Mouse (Mus musculus) forebrain, embryonic 12.5 days (tissue): ENCODE data around the gene Hk2. TPM values are rescaled to one million over a fixed set of nuclear protein-coding genes. Genes with fewer than 3 reads are reported as not detected.

Source experiments
- ATAC-seq: fragments of 200-750 bp; cut with Nextera tagmentation; 2 replicates; pipeline ENCODE4 v1.8.0; 2017; ENCODE audit warnings: moderate TSS enrichment; ENCODE audit not compliant: low FRiP score
- H3K27ac ChIP-seq: fragments of 300-500 bp; sonication (generic); 2 replicates; pipeline ENCODE4 v1.5.1; 2016; ENCODE audit warnings: mild to moderate bottlenecking
- H3K27me3 ChIP-seq: fragments of 300-500 bp; sonication (generic); 2 replicates; pipeline ENCODE4 v1.6.1; 2016; ENCODE audit warnings: mild to moderate bottlenecking
- H3K36me3 ChIP-seq: fragments of 300-500 bp; sonication (generic); replicated peaks from 2 replicates; pipeline ENCODE4 v1.6.1; 2016; ENCODE audit warnings: mild to moderate bottlenecking
- H3K4me1 ChIP-seq: fragments of 300-500 bp; sonication (generic); 2 replicates; pipeline ENCODE4 v1.6.1; 2016
- H3K4me2 ChIP-seq: fragments of 300-500 bp; sonication (generic); 2 replicates; pipeline ENCODE4 v1.6.1; 2016; ENCODE audit warnings: mild to moderate bottlenecking, moderate library complexity
- H3K4me3 ChIP-seq: fragments of 300-500 bp; sonication (generic); replicated peaks from 2 replicates; pipeline ENCODE4 v1.5.1; 2016; ENCODE audit warnings: mild to moderate bottlenecking
- H3K9ac ChIP-seq: fragments of 300-500 bp; sonication (generic); 2 replicates; pipeline ENCODE4 v1.6.1; 2016; ENCODE audit warnings: mild to moderate bottlenecking
- H3K9me3 ChIP-seq: fragments of 300-500 bp; sonication (generic); 2 replicates; pipeline ENCODE4 v1.6.1; 2016
- WGBS: fragments of 180-500 bp; shearing (Covaris S2); methylation state at CpG from one replicate; pipeline ENCODE4 v1.1.7; 2016; 5-methylcytosine and 5-hydroxymethylcytosine counted together
- polyA plus RNA-seq: library from polyadenylated mRNA; unstranded; fragments of >200 nt; fragmentation: Nextera tagmentation; extraction: Ambion mirVana; gene quantifications from 2 replicates; pipeline ENCODE4 v1.2.1, GENCODE M21; 2016

Gene Hk2
- polyA plus RNA-seq, 1 experiment from 2014 or later: 16.4 TPM

DNA sequence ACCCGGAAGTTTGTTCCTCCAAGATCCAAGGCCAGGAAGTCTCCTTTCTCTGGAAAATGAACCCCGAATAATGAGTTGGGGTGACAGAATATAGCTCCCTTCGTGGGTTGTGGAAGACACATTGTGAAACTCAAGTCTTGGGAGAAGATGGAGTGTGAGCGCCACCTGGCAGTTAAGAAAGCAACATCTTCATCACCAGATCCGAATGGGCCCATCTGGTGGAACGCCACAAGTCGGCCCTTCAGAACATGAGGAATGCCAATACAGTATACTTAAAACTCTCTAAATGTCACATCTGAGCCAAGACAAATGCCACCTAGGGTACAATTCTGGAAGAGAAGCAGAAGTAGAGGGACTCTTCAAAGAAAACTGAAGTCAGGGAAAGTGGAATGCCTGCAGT is 38.9 kb downstream of the Hk2 start:
- Histone ChIP-seq H3K4me2 (no peak overlapping the region), H3K27me3 (no peaks in the 10 kb centered on the region), H3K4me3 (no peak overlapping the region), H3K27ac (no peak overlapping the region), H3K36me3 (peaks cover 55% of the 10 kb centered on the region), H3K4me1 (no peaks in the 10 kb centered on the region; the same call in 1 of the 2 replicates), H3K9me3 (no peaks in the 10 kb centered on the region), H3K9ac (no peak overlapping the region)
- ATAC-seq: no peak
- WGBS: 91% methylated on average over 7 of the region's 7 CpGs

DNA sequence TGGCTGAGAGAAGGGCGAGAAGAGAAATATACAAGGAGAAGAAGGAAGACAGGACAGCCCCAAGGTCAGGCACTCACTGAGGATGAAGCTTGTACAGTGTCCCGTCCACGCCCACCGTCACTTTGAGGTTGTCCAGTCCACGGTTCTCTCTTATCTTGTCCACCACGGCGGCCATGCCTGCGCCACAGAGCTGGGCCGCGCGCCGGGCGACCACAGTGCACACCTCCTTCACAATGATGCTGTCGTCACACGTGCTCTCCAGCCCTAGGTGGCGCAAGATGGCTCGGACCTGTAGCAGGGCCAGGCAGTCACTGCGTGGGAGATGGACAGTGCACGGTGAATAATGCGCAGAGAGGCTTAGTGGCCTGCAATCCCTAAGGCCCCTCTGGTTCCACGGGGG is 45.6 kb downstream of the Hk2 start:
- no peak overlapping the region for H3K9ac ChIP-seq
- H3K4me1 ChIP-seq: peaks cover 2% of the 10 kb centered on the region
- no peak overlapping the region for H3K27ac ChIP-seq
- no peak overlapping the region for H3K4me3 ChIP-seq
- no peaks in the 10 kb centered on the region for H3K9me3 ChIP-seq
- 91% methylated on average over 21 of the region's 21 CpGs for WGBS
- H3K4me2 ChIP-seq: no peak overlapping the region
- H3K36me3 ChIP-seq: peaks cover 63% of the 10 kb centered on the region
- no peaks in the 10 kb centered on the region for H3K27me3 ChIP-seq
- ATAC-seq: no peak

DNA sequence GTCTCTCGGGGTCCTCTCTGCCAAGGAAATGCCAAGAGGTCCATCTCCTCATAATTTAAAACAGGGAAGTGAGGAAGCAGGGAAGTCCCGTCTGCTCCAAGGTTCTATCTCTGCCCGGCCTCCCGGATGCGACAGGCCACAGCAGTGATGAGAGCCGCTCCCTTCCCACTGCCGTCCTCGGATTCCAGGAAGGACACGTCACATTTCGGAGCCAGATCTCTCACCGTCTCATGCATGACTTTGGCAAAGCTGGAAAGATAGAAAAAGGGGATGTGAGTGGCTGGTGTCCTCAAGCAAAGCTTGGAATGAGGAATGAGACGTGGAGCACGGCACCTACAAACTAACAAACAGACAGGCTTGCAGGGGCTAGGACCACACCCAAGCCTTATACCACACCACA is 47.0 kb downstream of the Hk2 start:
- Histone ChIP-seq H3K4me2 (no peak overlapping the region), H3K4me3 (no peak overlapping the region), H3K27ac (no peak overlapping the region), H3K36me3 (peaks cover 63% of the 10 kb centered on the region), H3K9me3 (no peaks in the 10 kb centered on the region), H3K4me1 (peaks cover 12% of the 10 kb centered on the region), H3K27me3 (no peaks in the 10 kb centered on the region), H3K9ac (no peak overlapping the region)
- ATAC-seq: no peak
- 96% methylated on average over 13 of the region's 13 CpGs for WGBS

DNA sequence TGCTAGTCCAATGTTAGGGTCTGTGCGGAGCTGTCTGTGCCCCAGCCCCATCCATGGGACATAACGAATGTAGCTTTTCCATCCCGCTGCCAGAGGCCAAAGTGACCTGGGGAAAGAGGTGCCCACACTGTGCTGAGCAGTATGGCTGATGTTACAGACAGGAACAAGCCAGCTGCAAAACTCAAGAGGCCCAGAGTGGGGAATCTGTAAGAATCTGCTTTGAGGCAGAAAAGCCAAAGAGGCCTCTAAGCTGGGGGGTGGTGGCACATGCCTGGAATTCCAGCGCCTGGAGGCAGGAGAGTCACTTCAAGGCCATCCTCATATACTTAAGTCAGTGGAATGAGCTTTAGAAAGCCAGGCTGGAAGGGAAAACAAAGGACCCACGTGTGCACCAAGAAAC is 50.9 kb downstream of the Hk2 start:
- ATAC-seq: no peak
- Histone ChIP-seq H3K36me3 (peaks cover 34% of the 10 kb centered on the region), H3K9me3 (no peaks in the 10 kb centered on the region), H3K9ac (peak overlapping the region; percentile 18; the same call in 1 of the 2 replicates), H3K4me3 (no peak overlapping the region), H3K27me3 (no peaks in the 10 kb centered on the region), H3K4me2 (no peak overlapping the region), H3K4me1 (peaks cover 12% of the 10 kb centered on the region), H3K27ac (peak overlapping the region; percentile 57; the same call in 1 of the 2 replicates)
- 38% methylated on average over 5 of the region's 5 CpGs for WGBS

DNA sequence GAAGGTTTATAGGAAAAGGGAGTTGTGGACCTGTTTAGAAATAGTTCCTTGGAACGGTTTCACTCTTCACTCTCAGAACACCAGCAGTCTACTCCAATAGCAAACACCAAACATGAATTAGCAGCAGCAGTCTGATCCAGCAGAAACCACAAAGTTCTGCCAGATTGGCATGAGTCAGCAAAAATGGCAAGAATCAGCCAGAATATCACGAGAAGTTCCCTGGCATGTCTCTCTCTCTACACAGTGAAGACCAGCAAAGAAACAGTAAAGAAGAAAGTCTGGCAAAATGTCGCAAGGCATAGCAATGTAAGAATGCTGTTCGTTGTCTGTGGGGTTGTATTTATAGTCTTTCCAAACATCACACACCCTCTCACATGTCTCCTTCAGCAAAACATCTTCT is 58.1 kb downstream of the Hk2 start:
- no peaks in the 10 kb centered on the region for H3K4me1 ChIP-seq
- H3K9ac ChIP-seq: no peak overlapping the region
- H3K27me3 ChIP-seq: no peaks in the 10 kb centered on the region
- H3K9me3 ChIP-seq: no peaks in the 10 kb centered on the region
- no peaks in the 10 kb centered on the region for H3K36me3 ChIP-seq
- 89% methylated on average over 4 of the region's 4 CpGs for WGBS
- no peak overlapping the region for H3K4me3 ChIP-seq
- H3K27ac ChIP-seq: no peak overlapping the region
- no peak for ATAC-seq
- H3K4me2 ChIP-seq: no peak overlapping the region

DNA sequence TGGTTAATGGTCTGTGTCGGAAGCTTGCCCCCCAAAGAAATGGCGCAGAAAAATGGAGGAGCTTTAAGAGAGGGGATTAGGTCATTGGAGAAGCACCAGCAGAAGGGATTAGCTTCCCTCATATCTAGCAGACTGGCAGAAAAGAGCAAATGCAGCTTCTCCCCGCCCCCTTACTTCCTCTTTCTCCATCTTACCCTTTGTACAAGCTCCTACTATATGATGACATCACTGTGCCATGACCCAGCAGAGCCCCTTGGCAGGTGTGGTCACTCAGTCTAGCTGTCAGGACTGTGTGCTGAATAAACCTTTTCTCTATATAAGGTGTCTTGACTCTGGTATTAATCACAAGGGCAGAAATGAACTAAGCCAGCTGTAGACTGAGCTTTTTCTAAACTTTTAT is 58.6 kb downstream of the Hk2 start:
- Histone ChIP-seq H3K9ac (no peak overlapping the region), H3K27me3 (no peaks in the 10 kb centered on the region), H3K9me3 (no peaks in the 10 kb centered on the region), H3K4me2 (no peak overlapping the region), H3K4me1 (no peaks in the 10 kb centered on the region), H3K4me3 (no peak overlapping the region), H3K27ac (no peak overlapping the region), H3K36me3 (no peaks in the 10 kb centered on the region)
- 81% methylated on average over 3 of the region's 3 CpGs for WGBS
- ATAC-seq: no peak

DNA sequence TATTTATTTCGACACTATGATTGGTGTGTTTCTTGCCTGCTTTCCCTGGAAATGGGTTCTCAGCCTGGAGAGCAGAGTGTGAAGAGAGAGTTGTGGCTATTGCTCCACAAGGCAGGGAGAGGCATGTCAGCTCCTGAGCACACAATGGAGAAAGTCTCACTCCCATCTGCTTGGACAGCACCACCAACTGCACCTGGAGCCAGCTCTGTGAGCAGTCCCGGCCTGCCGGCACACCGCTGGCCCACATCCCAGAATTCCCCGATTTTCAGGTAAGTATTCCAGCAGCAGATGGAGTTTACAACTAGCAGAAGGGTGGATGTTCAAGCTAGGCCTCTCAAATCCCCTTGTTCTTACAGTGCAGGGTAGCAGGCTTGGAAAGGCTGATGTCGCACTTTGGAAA is 59.0 kb downstream of the Hk2 start:
- WGBS: 91% methylated on average over 6 of the region's 6 CpGs
- Histone ChIP-seq H3K9ac (no peak overlapping the region), H3K36me3 (no peaks in the 10 kb centered on the region), H3K9me3 (no peaks in the 10 kb centered on the region), H3K4me1 (no peaks in the 10 kb centered on the region), H3K4me3 (no peak overlapping the region), H3K27me3 (no peaks in the 10 kb centered on the region), H3K27ac (no peak overlapping the region), H3K4me2 (no peak overlapping the region)
- ATAC-seq: no peak

DNA sequence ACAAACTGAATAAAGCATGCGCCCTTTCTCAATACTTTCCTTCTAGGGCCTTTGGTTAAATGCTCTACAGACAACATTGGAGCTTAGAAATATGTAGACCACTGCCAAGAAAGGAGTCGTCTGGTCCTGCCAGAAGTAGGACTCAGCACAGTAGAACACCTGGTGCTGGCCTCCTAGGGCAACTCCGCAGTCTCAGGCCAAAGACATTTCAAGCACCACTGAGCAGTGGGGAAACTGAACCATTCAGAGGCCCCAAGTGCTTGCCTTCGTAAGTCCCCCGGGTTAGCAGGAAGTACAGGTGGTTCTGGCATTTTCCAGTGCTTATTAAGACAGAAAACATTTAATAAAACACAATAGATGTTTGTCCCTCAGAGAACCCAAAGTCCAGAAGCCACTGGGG is 59.4 kb downstream of the Hk2 start:
- H3K36me3 ChIP-seq: no peaks in the 10 kb centered on the region
- ATAC-seq: no peak
- H3K9me3 ChIP-seq: no peaks in the 10 kb centered on the region
- no peaks in the 10 kb centered on the region for H3K27me3 ChIP-seq
- no peak overlapping the region for H3K4me2 ChIP-seq
- no peak overlapping the region for H3K4me3 ChIP-seq
- WGBS: 92% methylated on average over 5 of the region's 5 CpGs
- H3K27ac ChIP-seq: no peak overlapping the region
- no peak overlapping the region for H3K9ac ChIP-seq
- H3K4me1 ChIP-seq: no peaks in the 10 kb centered on the region

DNA sequence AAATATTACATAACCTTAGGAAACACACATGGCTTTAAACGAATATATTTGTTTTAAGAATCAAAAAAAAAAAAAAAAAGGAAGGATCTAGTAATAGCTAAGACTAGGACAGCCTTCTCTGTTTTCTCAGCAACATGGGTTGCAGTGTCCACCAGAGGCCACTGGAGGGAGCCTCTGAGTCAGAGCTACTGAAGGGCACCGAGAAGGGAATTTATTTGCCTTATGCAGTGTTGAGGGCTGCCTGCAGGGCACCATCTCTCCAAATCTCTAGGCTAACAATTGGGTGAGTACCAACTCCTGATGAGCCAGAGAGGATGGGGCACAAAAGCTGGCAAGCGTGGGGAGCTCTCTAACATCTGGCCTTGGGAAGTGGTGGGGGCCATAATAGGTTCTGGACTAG is 60.0 kb downstream of the Hk2 start:
- Histone ChIP-seq H3K4me1 (no peaks in the 10 kb centered on the region), H3K36me3 (no peaks in the 10 kb centered on the region), H3K9me3 (no peaks in the 10 kb centered on the region), H3K27me3 (no peaks in the 10 kb centered on the region), H3K27ac (no peak overlapping the region), H3K9ac (no peak overlapping the region), H3K4me3 (no peak overlapping the region), H3K4me2 (no peak overlapping the region)
- 21% methylated on average over 3 of the region's 3 CpGs for WGBS
- peak; percentile 64; the same call in 1 of the 2 replicates for ATAC-seq

DNA sequence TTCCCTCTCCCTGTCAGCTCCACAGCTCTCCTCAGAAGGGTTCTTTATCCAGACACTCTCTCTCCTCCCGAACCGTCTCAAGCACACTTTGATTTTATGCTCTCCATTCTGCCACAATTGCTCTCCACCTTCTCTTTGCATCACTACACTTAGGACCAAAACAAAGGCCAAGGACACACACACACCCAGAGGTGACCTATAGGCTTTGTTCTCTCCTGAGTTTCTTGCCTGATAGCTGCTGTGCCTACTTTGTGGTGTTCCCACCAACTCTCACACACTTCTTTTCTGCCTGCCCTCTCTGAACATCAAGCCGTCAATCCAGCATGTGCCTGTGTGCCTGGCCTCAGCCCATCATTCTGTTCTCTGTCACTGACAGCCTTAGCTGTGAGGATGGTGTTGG is 66.5 kb downstream of the Hk2 start:
- no peak overlapping the region for H3K9ac ChIP-seq
- no peaks in the 10 kb centered on the region for H3K9me3 ChIP-seq
- no peak overlapping the region for H3K4me3 ChIP-seq
- no peaks in the 10 kb centered on the region for H3K27me3 ChIP-seq
- H3K4me2 ChIP-seq: no peak overlapping the region
- H3K27ac ChIP-seq: no peak overlapping the region
- H3K4me1 ChIP-seq: no peaks in the 10 kb centered on the region
- no peak for ATAC-seq
- H3K36me3 ChIP-seq: no peaks in the 10 kb centered on the region
- WGBS: 77% methylated on average over 3 of the region's 3 CpGs

DNA sequence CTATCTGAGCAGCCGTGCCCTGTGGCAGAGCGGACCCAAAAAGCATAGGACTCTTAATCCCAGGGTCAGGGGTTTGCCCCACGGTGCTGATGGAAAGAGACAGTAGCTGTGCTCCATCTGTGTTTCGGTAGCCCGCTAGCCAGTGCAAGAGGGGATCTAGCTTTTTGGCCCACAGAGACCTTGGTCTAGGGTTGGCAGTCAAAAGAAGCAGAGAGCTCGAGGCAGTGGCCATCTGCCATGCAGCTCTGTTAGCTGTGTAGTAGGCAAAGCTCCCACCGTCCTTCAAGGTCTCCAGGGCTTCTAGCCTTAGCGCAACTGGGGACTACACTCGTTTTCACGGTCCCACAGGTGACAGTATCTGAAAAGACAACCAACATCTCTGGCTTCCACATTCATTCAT is 67.0 kb downstream of the Hk2 start:
- H3K9me3 ChIP-seq: no peaks in the 10 kb centered on the region
- 0 out of 2 replicates have a peak, but pooled peaks cover 2% of the 10 kb centered on the region for H3K4me1 ChIP-seq
- no peak for ATAC-seq
- 89% methylated on average over 10 of the region's 10 CpGs for WGBS
- H3K27ac ChIP-seq: no peak overlapping the region
- no peaks in the 10 kb centered on the region for H3K27me3 ChIP-seq
- H3K4me2 ChIP-seq: no peak overlapping the region
- no peaks in the 10 kb centered on the region for H3K36me3 ChIP-seq
- no peak overlapping the region for H3K4me3 ChIP-seq
- H3K9ac ChIP-seq: no peak overlapping the region

DNA sequence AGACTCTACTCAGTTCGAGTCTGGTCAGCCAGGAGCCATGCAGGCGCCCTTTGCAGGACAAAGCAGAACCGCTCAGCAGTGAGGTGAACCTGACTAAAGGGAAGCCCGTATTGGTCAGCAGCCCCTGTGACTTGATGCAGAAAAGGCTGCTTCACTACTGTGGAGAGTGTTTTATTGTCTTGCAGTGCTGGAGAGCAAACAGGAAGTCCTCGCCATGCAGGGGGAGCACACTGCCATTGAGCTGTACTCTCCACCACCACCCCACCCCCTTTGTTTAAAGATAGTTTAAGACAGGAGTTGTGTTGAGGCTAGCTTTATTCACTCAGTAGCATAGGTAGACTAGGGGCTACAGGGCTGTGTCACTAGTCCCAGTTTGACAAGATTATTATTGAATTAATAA is 69.0 kb downstream of the Hk2 start, which contains the start of gene Pole4:
Pole4 (minus strand) TSS at position 145 of the 400 bp plus-strand sequence.
- ATAC-seq: no peak
- Histone ChIP-seq H3K9ac (no peak within 1 kb of the TSS), H3K4me1 (peaks cover 9% of the 10 kb centered on the region; the same call in 1 of the 2 replicates), H3K27me3 (no peaks in the 10 kb centered on the region), H3K36me3 (no peaks in the 10 kb centered on the region), H3K4me2 (no peak within 1 kb of the TSS), H3K4me3 (no peak within 1 kb of the TSS), H3K9me3 (no peaks in the 10 kb centered on the region), H3K27ac (no peak within 1 kb of the TSS)
- 84% methylated on average over 5 of the region's 5 CpGs for WGBS

DNA sequence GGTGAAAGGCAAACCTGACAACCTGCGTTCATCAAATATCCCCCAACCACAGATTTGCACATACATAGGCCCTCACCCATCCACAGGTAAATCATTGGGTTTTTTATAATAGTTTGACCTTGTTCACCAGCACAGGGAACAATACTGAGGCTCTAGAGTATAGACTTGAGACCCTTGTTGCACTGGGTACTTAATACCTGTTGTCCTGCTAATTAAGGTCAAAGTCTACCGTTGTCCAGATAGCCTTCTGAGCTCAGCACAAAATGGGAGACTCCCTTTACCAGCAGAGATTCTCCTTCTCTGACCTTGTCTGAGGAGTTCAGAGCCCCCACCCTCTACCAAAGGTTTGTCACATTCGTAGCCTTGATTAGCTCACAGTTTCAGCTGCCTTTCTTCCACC is 70.5 kb downstream of the Hk2 start:
- WGBS: 91% methylated on average over 3 of the region's 3 CpGs
- H3K4me1 ChIP-seq: peaks cover 18% of the 10 kb centered on the region
- H3K27me3 ChIP-seq: no peaks in the 10 kb centered on the region
- no peaks in the 10 kb centered on the region for H3K36me3 ChIP-seq
- H3K4me3 ChIP-seq: no peak overlapping the region
- H3K27ac ChIP-seq: no peak overlapping the region
- H3K9me3 ChIP-seq: no peaks in the 10 kb centered on the region
- no peak overlapping the region for H3K4me2 ChIP-seq
- no peak overlapping the region for H3K9ac ChIP-seq
- ATAC-seq: no peak
